Mouse (Mus musculus) adrenal gland, adult 2 months (tissue): ENCODE results near the gene Syne1. TPM values are rescaled to one million over a fixed set of nuclear protein-coding genes. Genes with fewer than 3 reads are reported as not detected.

Experiments
- DNase-seq: peaks from one replicate; pipeline ENCODE4 v3.0.0; 2021
- polyA plus RNA-seq: library from polyadenylated mRNA; depleted of rRNA; stranded (reverse); fragments of >200 nt; gene quantifications from 2 replicates; pipeline ENCODE4 v1.2.3, GENCODE M21; 2012
- total RNA-seq, 2 experiments: library from RNA; stranded (reverse); gene quantifications; 2 replicates each; pipeline ENCODE4 v1.2.3; 2021

Gene Syne1
- total and polyA plus RNA-seq, 3 experiments: 7.1 to 21.2 (median 21.0) TPM

DNA sequence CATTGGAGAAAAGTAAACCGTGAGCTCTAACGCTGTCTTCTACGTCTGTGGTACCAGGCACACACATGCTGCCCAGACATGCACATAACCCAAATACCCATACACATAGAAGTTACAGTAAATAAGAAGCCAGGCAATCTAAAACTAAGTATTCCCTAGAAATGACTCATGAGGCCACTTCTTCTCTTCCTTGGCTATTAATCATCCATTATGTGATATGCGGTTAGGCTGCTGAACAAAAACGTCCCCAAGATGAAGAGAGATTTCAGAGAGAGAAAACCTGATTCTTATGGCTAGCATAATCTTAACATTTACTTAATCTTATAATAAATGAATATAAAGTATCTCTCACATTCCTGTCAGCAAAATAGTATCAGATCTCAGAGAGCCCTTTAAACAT is 409.8 kb downstream of the Syne1 start:
- no peak for DNase-seq

DNA sequence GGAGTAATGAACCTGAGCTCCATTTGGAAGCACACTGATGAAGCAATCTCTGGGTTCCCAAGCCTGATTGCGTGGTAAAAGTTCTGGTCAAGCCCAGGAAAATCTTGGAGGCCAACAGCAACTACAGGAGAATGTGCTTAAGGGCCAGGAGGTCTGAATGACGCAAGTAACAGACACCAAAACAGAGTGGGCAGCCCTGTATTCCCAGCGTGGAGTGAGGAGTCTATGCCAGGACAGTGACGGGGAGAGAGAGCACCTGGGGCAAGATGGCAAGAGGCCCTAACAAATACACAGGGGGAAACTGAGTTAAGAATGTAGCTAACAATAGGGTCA is 411.4 kb downstream of the Syne1 start:
- DNase-seq: peak; percentile 10

DNA sequence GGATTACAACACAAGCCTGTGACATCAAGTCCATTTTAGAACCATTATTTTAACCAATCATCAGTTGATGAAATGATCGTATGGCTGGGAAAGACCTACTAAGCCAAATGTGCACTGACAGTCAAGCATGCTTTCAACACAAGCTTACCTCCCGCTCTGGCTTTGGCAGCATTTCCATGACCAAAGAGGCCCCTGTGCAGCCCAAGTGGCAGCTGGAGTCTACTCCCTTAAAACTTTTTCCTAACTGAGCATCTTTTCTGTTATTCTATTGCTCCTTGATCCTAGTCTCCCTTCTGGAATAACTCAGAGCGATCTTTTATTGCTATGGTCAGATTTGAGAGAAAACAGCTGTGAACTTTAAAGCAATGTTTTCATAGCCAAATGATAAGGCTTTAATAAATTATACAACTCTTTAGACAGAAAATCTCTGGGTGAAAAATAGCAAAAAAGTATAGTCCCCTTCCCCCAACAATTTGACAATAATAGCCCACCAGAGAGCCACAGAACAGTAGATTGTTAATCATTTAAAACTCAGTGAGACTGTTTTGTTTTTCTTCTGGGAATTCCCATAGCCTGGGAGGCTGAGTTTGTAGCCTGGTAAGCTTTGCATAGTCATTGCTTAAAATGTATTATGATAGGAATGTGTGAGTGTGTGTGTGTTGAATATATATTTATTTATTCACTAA is 411.9 kb downstream of the Syne1 start:
- no peak for DNase-seq

DNA sequence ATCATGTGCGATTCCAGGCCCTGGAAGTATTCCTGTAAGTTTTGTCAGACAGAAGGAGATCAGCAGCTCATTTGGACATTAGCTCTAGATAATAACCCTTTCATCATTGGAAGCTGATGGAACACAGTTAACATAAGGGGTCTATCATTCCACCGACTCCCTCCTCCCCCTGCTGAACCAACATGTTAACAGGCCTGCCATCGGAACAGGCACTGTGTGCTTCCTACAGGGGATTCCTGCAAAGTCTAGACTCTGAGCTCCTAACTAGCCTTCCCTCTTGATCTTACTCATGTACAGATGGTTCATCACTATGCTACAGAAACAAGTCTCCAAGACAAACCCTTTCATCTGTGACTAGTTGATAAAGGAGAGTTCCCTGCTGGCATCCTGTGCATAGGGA is 419.2 kb downstream of the Syne1 start:
- DNase-seq: no peak

DNA sequence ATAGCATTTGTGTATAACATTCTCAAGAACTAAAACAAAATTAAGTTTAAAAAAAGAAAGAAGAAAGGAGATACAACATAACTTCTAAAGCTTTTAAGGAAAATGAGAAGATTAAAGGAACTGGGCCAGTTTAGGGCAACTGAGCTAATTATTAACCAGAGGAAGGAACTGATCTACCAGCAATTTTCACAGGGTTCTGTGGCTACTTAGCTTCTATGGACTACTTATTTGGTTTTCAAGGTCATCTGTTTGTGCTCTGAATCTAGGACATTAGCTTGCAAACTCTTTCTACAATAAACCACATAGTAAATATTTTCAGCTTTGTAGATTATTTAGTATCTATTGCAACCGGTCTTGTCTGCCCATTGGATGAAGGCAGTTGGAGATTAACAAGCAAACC is 420.8 kb downstream of the Syne1 start:
- no peak for DNase-seq

DNA sequence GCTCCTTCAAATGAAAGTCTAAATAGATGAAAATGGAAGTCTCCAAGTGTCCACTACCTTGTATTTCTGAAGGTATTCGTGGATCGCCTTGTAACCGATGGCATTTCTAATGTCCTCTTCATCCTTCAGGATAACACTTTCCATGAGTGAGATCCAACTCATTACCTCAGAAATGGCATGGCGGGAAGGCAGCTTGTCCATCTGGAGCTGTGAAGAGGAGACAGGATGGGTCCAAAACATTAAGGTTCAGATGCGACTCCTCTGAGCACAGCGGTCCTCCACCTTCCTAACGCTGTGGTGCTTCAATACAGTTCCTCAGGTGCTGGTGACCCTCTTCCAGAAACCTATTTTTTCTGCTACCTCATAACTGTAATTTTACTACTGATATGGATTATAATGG is 426.5 kb downstream of the Syne1 start:
- no peak for DNase-seq

DNA sequence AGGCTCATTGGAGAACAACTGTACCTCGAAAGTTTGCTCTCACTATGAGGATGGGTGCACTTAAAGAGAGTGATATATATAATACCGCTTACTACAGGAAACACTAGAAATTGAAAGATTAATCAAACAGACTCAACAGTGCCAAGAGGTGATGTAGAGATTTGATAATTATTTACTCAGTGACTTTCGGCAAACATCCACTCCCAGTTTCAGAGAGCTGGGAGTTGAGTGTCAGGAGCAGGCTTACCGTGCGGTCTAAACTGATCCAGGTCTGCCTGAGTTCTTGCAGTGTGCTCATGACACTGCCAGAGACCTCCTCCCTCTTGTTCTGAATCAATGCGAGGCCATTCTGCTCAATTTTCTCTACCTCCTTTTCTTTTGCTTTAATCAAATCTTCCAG is 434.6 kb downstream of the Syne1 start:
- no peak for DNase-seq

DNA sequence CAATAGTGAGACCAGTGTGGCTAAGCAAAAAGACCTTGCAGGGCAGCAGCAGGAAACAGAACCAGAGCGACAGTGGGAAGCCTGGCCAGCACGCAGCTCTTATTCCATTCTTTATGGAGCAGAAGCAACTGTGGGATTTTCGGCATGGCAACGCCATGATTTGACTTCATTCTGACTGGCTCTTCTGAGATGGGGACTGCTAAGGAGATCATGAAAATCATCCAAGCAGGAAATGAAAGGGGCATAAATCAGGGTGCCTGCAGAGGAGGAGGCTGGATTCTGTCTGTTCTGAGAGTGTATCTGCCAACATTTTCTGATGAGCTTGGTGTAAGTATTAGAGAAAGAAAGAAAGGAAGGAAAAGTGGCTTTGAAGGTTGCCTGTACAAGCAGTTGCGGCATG is 435.1 kb downstream of the Syne1 start:
- no peak for DNase-seq

DNA sequence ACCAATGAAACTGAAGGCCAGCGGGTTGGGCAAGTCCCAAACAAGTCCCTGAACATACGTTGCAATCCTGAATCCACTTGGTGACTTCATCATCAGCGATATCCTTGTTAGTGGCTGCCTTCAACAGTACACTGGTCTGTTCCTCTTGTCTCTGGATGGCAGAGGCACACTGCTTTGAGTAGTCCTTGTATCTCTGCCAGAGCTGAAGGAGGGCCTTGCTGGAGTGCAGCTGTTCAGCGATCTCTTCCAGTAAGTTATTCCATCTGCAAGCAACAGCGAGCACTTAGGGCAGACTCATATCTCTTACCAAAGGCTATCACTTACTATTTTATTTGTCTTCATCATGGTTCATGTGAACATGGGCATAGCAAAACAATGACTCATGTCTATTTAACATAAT is 440.5 kb downstream of the Syne1 start:
- DNase-seq: no peak

DNA sequence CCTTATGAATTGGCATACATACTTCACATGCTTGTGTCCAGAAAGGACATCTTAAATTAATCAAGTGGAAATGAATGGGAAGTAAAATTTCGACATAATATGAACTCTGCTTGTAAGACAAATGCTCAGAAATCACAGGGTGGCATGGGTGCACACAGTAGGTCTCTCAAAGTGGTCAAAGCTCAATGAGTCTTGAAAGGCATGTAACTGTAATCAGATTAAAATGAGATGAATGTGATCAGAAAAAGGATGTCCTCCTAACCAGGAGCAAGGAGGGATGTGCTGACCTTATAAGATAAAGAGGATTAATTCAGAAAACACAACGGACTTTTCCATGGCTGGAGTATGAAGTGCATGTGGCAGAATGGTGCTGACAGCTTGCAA is 453.5 kb downstream of the Syne1 start:
- no peak for DNase-seq

DNA sequence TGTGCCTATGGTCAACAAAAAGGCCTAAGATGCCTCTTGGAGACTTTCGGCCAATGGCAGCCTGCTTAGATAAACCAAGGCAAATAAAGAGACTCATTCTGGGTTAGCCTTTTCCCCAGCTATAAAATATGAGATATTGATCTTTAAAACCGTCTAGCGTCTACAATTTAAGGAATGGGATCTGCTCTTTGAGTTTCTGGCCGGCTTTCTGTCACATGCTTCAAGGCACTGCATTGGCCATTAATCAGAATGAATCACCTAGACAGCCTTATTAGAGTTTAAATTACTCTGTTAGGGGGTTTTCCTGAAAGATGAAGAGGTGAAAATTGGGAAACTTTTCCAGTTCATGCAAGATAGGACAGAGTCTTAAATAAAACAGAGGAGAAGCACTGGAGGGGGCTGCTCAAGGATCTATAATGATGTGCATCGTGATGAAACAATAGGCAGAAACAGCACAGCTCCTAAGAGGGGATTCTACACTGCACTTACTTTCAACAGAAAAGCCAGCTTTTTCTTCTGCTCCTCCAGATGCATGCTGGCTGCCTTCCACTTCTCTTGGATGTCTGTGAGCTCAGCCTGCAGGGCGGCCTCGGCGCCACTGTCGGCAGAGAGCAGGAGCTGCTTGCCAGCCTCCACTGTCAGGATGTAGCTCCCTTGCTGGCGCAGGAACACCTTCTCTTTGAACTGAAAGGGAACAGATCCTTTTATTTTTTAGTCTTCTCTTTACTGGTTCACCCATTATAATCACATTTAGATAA is 454.1 kb downstream of the Syne1 start:
- no peak for DNase-seq

DNA sequence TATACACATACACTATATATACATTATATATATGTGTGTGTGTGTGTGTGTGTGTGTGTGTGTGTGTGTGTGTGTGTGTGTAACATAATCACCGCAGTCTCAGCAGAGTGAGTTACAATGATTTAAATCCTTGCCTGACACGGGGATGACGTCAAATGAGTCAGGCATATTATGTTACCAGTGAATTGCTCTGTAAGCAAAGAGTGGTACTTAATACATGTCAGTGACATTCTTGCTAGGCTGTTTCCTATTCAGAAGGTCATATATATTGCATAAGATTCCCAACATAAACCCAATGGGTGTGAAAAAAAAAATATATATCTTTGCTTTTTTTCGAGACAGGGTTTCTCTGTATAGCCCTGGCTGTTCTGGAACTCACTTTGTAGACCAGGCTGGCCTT is 462.1 kb downstream of the Syne1 start:
- DNase-seq: no peak

DNA sequence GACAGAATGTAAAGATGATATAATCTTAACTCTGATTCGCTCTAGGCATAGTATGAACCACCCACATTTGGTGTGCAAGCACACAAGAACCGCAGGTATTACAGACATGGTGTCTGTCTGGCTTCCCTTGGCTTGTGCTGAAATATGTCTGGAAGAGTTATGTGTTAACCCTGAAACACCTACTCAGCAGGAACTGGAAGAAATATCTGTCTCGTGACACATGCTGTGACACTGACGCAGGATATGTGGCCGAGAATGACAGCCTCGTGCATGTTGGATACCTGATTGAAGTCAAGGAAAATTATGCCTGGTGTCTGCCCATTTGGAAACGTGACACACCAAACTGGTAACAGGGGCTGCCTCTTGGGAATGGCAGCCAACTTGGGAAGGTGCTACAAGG is 463.9 kb downstream of the Syne1 start:
- no peak for DNase-seq

DNA sequence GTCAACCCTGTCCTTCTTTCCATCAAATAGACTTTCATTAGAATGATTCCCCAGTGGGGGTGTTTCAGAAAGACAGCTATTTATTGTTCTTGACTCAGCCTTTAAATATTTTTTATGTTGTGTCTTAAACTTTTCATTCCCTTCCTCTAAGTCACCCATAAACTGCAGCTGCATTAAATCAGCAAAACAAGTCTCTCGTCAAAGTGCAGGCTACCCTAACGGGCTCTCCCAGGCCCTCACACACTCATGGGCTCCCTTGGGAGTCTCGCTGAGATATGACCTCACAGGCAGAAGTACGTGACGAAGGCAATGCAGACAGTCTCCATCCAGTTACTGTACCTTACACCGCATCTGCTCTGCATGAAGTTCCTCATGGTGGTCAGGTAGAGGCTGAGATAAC is 465.0 kb downstream of the Syne1 start:
- DNase-seq: no peak

DNA sequence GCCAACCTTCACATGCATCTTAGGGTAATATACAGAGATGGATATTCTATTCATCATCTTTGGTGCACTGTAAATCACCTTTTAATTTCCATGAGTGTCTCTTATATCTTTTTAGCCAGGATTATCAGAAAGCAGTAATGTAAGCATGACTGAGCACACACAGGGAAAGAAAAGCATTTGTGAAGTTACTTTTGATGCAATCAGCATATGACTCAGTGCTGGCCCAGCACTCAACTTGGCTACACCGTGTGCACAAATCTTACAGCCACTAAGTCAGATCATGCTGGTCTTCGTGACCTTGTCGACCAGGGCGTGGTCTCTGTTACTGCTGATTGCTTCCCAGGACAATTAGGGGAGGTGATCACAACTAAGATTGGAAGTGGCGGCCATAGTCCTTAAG is 465.5 kb downstream of the Syne1 start:
- DNase-seq: peak; percentile 55

DNA sequence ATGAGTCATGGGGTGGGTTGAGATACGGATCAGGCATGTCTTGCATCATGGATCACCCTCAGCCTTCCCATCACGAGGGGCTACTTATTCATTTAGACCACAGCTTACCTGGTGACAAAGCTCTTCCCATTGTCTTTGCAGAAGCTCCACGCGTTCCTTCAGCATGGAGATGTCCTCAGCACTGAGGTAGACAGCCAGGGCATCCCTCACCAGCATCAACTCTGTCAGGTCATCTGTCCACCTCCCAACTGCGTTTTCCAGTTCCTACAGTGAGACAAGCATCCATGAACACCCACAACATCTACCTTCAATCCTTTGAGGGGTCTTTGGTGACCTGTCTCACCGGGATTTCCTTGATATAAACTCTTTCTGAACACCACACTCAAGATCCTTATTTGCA is 467.6 kb downstream of the Syne1 start:
- no peak for DNase-seq

DNA sequence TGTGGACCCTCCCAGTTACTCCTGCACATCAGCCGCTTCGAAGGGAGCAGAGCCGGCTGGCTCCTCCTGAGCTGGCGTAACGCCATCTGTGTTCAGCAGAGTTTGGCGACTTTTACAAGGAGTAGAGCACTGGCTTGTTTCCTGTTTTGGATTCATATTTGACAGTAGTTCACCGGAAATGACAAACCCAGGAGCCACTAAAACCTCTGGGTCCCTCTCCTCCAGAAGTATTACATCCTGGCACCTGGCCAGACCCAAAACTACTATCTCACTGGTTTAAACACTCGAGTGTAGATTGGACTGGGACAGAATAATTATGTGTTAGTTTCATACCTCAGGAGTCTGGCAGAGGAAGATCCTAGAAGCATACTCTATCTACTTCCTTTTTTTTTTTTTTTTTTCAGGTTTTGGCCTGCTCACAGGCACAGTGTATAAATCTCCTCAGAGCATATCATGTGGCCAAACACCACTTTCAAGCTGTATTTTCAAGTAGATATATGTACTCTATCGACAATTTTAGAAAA is 471.3 kb downstream of the Syne1 start:
- peak; percentile 37 for DNase-seq

DNA sequence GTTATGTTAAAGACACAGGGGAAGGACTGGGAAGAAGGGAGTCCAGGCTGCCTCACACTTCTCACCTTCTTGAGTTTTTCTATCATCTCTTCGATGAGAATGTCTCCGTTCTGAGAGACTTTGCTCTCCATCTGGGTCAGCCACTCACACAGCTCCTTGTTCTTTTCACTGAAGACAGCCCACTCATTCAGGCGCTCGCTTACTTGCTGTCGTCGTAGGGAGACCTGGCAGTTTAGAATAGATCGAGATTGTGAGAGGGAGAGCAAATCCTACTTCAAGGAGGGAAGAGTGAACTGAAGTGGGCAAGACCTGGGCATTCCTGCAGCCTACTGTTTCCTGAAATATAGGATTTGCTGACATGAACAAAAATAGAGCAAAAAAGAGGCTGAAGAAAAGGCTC is 475.6 kb downstream of the Syne1 start:
- no peak for DNase-seq

DNA sequence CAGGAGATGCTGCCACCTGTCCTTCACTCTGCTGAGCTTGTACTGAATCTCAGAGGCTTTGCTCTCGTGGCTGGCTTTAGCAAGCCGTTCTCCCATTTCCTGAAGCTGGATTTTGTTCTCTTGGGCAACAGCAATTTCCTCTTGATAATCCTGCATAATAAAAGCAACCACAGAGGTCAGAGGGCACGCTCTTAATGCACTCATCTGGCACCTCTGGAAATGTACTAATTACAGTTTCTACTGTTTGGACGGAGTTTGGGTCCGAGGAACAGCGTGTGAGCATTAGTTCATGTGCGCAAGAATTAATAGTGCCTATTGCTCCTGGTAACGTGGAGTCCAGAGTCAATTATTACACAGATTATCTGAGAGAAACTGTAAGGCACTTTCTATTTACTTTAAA is 479.2 kb downstream of the Syne1 start:
- no peak for DNase-seq

DNA sequence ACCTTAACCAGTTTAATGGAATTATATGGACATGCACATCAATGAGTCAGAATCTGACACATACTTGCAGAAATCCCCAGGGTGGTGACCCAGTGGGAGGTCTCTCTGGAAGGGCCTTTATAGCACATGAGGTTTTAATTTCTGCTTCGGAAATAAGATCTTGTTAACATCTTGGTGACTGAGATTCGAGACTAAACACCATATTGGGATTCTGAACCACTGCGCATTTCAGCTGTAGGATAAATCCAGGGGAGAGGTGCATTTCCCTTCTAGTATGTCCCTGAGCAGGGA is 480.4 kb downstream of the Syne1 start:
- no peak for DNase-seq

DNA sequence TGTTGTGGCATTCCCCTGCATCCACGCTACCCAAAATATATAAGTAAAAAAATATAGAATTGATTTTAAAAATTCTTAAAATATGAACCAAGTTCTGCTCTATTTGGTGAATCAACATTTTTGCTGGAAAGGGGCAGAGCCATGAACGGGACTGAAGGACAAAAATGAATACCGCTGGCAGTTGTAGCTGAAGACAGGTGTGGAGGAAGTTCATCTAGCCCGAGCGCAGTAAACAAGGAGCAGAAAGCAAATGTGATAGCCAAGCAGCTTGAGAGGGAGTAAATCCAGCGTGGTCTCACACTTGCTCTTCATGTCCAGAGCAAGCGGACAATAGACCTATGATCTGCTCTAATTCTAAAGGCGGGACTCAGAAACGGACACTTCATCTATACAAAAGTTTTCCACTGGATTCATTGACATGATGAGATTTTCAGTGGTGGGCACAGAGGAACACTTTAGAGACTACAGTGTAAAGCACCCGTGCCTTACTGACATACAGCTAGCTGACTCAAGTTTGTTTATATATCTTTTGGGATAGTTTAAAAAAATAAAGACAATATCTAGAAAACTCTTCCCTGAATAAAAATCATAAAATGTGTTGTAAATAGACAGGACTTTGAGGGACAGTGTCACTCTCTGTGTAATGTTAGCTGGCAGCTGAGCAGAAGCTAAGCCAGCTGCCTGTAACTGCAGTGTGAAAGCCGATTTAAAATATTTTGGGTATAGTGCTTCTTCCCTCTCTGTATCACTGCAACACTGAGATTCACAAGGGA is 480.9 kb downstream of the Syne1 start:
- no peak for DNase-seq

DNA sequence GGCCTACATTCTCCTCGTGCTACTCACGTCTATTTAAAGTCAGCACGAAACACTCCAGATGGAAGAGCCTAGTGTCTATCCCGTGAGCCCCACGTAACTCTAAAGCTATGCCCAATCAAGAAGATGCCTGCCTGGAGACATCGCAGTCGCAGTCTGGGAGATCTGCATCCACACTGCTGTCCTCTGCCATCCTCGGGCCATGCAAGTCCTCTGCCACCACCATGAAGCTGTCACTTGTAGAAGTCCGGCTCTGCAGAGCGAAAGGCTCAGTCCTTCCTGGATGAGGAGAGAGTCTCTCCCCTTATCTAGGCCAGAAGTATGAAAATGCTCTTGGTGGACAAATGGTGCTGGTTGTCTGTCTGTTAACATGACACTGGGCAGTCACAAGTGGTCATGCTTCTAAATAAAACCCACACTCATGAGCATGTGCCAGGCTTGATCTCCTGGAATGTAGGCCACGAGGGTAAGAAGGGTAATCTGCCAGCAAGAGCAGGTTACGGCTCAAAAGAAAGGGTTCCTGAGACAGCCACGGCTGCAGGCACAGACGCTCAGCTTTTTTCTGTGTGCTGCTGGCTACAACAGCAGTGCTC is 482.5 kb downstream of the Syne1 start, which contains the start of gene Gm10097:
Gene Gm10097 (plus strand): TSS at position 517 of the 590 bp plus-strand sequence.
- no peak for DNase-seq

DNA sequence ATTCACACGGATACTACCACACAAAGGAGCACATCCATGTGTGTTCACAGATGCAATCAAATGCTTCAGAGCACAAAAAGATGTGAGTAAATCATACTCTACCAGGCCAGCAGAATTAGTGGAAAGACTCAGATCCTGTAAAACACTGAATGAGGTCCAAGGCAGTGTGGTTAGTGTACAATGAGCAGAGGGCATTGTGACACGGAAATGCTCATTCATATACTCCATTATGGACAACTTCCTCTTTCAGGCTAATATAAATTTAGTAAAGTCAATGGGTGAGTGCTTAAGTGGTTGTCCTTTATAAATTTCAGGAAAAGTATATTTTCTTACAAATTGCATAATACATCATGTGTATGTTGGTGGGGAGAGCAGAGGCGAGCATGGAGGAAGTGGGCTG is 484.2 kb downstream of the Syne1 start:
- DNase-seq: no peak
